Mouse (Mus musculus) brain, embryonic 14.5 days (tissue): ENCODE results near the gene Grin2d.

ENCODE experiments used
- CTCF ChIP-seq: fragments of 200-500 bp; IDR thresholded peaks from 2 replicates; pipeline ENCODE4 v1.5.1; 2012; ENCODE audit warnings: inconsistent platforms, mild to moderate bottlenecking, moderate library complexity, borderline replicate concordance; ENCODE audit not compliant: insufficient read depth, insufficient read length; ENCODE audit errors: extremely low read depth
- POLR2A ChIP-seq: fragments of 200-500 bp; IDR thresholded peaks from 2 replicates; pipeline ENCODE4 v1.6.1; 2012; ENCODE audit warnings: mild to moderate bottlenecking, inconsistent platforms, borderline replicate concordance; ENCODE audit not compliant: poor library complexity, insufficient read depth, insufficient read length, severe bottlenecking; ENCODE audit errors: extremely low read depth

DNA sequence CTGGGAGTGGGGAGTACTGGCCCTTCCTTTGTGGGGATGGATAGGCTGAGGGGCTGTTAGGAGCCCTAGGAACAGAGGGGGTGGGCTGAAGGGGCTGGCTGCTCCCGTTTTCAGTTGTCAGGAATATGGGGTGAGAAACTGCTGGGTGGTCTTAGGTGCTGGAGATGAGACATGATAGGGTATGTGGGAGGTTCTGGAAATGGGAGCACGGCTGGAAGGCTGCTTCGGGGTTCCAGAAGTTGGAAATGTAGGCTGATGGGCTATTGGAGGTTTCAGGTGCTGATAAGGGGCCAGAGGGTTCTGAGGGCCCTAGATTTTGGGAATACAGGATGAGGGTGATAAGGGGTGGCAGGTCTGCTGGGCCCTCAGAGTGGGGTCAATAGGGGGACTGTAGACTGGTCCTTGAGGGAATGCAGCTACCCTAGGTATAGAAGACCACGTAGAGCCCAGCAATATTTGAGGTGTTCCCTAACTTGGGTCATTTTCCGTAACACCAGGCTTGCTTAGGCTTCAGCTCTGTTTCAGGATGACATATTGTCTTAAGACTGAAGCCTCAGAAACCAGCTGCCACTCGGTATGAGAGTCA lies 17.8 kb upstream of the Grin2d start:
- no peak for TF ChIP-seq POLR2A
- no peak for TF ChIP-seq CTCF
